Mouse (Mus musculus) heart, embryonic 15.5 days (tissue): ENCODE results near the gene Eif3k. TPM values are rescaled to one million over a fixed set of nuclear protein-coding genes. Genes with fewer than 3 reads are reported as not detected.

Source experiments
- polyA plus RNA-seq: library from polyadenylated mRNA; unstranded; fragments of >200 nt; fragmentation: Nextera tagmentation; extraction: Ambion mirVana; gene quantifications from 2 replicates; pipeline ENCODE4 v1.2.1, GENCODE M21; 2015

Eif3k gene
- polyA plus RNA-seq, 1 experiment from 2014 or later, result 239 TPM

Other genes with a start within 250 kb of the Eif3k start
- 102 and 109 TPM in 2 replicates for gene Mrps12, start 240.0 kb downstream of the Eif3k start, polyA plus RNA-seq
- gene Sars2, start 239.9 kb downstream of the Eif3k start, polyA plus RNA-seq, result 16.8 and 20.6 TPM in 2 replicates
- not detected in 2 replicates for gene Ccer2, start 225.7 kb downstream of the Eif3k start, polyA plus RNA-seq
- gene Sirt2, start 215.1 kb downstream of the Eif3k start, polyA plus RNA-seq, result 50.3 and 58.4 TPM in 2 replicates
- 26.6 and 35.8 TPM in 2 replicates for gene Nfkbib, start 214.4 kb downstream of the Eif3k start, polyA plus RNA-seq
- 2.8 and 7.3 TPM in 2 replicates for gene Rinl, start 192.9 kb downstream of the Eif3k start, polyA plus RNA-seq
- 152 and 158 TPM in 2 replicates for gene Hnrnpl, start 173.3 kb downstream of the Eif3k start, polyA plus RNA-seq
- gene Ech1, start 156.6 kb downstream of the Eif3k start, polyA plus RNA-seq, result 224 and 234 TPM in 2 replicates
- 8.2 and 9.1 TPM in 2 replicates for gene Lgals4, start 148.0 kb downstream of the Eif3k start, polyA plus RNA-seq
- 1.7 and 2.7 TPM in 2 replicates for gene Lgals7, start 118.0 kb downstream of the Eif3k start, polyA plus RNA-seq
- gene Capn12, start 100.4 kb downstream of the Eif3k start, polyA plus RNA-seq, result 0.33 and 0.42 TPM in 2 replicates
- gene Actn4, start 19.5 kb downstream of the Eif3k start, polyA plus RNA-seq, result 236 and 281 TPM in 2 replicates
- gene Map4k1, start 186 bp upstream of the Eif3k start, polyA plus RNA-seq, result 2.8 and 7.6 TPM in 2 replicates
- gene Ryr1, start 143.3 kb upstream of the Eif3k start, polyA plus RNA-seq, result 0.09 and 0.15 TPM in 2 replicates
- 0.39 and 0.90 TPM in 2 replicates for gene Rasgrp4, start 153.0 kb upstream of the Eif3k start, polyA plus RNA-seq
- gene Fam98c, start 174.4 kb upstream of the Eif3k start, polyA plus RNA-seq, result 15.6 and 19.9 TPM in 2 replicates
- gene Ggn, start 188.3 kb upstream of the Eif3k start, polyA plus RNA-seq, result 0.28 and 0.53 TPM in 2 replicates
- 1.2 and 1.5 TPM in 2 replicates for gene Spred3, start 188.5 kb upstream of the Eif3k start, polyA plus RNA-seq
- gene Psmd8, start 198.8 kb upstream of the Eif3k start, polyA plus RNA-seq, result 204 and 207 TPM in 2 replicates
- 0.25 and 0.84 TPM in 2 replicates for gene Catsperg1, start 232.2 kb upstream of the Eif3k start, polyA plus RNA-seq